Mouse (Mus musculus) hindbrain, postnatal 0 days (tissue): Measurements from ENCODE around the gene Rab7b. TPM values are rescaled to one million over a fixed set of nuclear protein-coding genes. Genes with fewer than 3 reads are reported as not detected.

ENCODE experiments used
- ATAC-seq: fragments of 200-750 bp; cut with Nextera tagmentation; 2 replicates; pipeline ENCODE4 v1.8.0; 2017; ENCODE audit warnings: mild to moderate bottlenecking, moderate TSS enrichment, moderate library complexity
- DNase-seq: peaks from one replicate; pipeline ENCODE4 v3.0.0-alpha.2; 2015; ENCODE audit warnings: low spot score
- H3K27ac ChIP-seq: fragments of 300-500 bp; sonication (generic); 2 replicates; pipeline ENCODE4 v1.5.1; 2014; ENCODE audit warnings: mild to moderate bottlenecking
- H3K27me3 ChIP-seq: fragments of 300-500 bp; sonication (generic); 2 replicates; pipeline ENCODE4 v1.6.1; 2014; ENCODE audit warnings: low read length, mixed read lengths; ENCODE audit not compliant: insufficient read depth
- H3K36me3 ChIP-seq: fragments of 300-500 bp; sonication (generic); 2 replicates; pipeline ENCODE4 v1.6.1; 2014; ENCODE audit warnings: low read length, mixed read lengths; ENCODE audit not compliant: insufficient read depth
- H3K4me1 ChIP-seq: fragments of 300-500 bp; sonication (generic); 2 replicates; pipeline ENCODE4 v1.6.1; 2014; ENCODE audit warnings: antibody characterized with exemption, low read length, mixed read lengths; ENCODE audit not compliant: insufficient read depth
- H3K4me2 ChIP-seq: fragments of 300-500 bp; sonication (generic); 2 replicates; pipeline ENCODE4 v1.6.1; 2014; ENCODE audit warnings: low read depth, mild to moderate bottlenecking, low read length, moderate library complexity, mixed read lengths
- H3K4me3 ChIP-seq: fragments of 300-500 bp; sonication (generic); 2 replicates; pipeline ENCODE4 v1.5.1; 2014; ENCODE audit warnings: low read length
- H3K9ac ChIP-seq: fragments of 300-500 bp; sonication (generic); replicated peaks from 2 replicates; pipeline ENCODE4 v1.6.1; 2014; ENCODE audit warnings: mild to moderate bottlenecking, low read length, moderate library complexity, mixed read lengths
- H3K9me3 ChIP-seq: fragments of 300-500 bp; sonication (generic); 2 replicates; pipeline ENCODE4 v1.6.1; 2016; ENCODE audit warnings: low read length, mixed read lengths
- CTCF ChIP-seq: IDR thresholded peaks from 2 replicates; pipeline ENCODE4 v1.5.1; 2016; ENCODE audit warnings: antibody characterized with exemption, control low read depth, low read depth
- WGBS: fragments of 180-500 bp; shearing (Covaris S2); extraction: QIAGEN DNeasy Blood & Tissue Kit; methylation state at CpG from one replicate; pipeline ENCODE4 v1.1.7; 2014; 5-methylcytosine and 5-hydroxymethylcytosine counted together
- polyA plus RNA-seq: library from polyadenylated mRNA; unstranded; fragments of >200 nt; fragmentation: Nextera tagmentation; extraction: Ambion mirVana; gene quantifications from 2 replicates; pipeline ENCODE4 v1.2.1, GENCODE M21; 2015
- total RNA-seq: library from RNA; depleted of rRNA; stranded (reverse); fragments of >200 nt; gene quantifications from 2 replicates; pipeline ENCODE4 v1.2.3, GENCODE M21; 2014

The Rab7b gene
- total and polyA plus RNA-seq, 2 experiments from 2014 or later: 0.10 to 1.2 TPM

DNA sequence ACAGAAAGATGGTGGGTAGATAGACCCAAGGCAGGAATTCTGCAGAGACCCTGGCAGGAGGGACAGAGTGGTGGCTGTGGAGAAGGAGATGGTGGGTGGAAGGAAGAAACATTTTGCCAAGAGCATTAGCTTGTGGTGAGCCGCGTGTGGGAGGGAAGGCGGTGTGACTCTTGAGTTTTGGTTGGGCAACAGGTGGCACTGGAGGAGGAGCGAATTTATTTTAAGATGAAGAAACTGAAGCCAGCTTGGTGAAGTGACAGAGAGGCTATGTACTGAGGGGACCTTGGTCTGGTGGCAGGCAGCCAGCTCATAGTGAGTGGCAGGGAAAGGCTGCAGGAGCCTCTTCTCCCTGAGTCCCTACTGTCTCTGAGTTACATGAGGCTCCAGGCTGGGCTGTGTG lies 66.4 kb downstream of the Rab7b start:
- ATAC-seq: no peak
- 0 out of 2 replicates have a peak, but pooled peaks cover 1% of the 10 kb centered on the region for H3K27me3 ChIP-seq
- no peak for TF ChIP-seq CTCF
- no peaks in the 10 kb centered on the region for H3K9me3 ChIP-seq
- peaks cover 14% of the 10 kb centered on the region; the same call in 1 of the 2 replicates for H3K4me1 ChIP-seq
- no peak overlapping the region for H3K9ac ChIP-seq
- WGBS: 77% methylated on average over 4 of the region's 4 CpGs
- no peak overlapping the region for H3K4me2 ChIP-seq
- H3K4me3 ChIP-seq: no peak overlapping the region
- no peak overlapping the region for H3K27ac ChIP-seq
- DNase-seq: no peak
- H3K36me3 ChIP-seq: no peaks in the 10 kb centered on the region

DNA sequence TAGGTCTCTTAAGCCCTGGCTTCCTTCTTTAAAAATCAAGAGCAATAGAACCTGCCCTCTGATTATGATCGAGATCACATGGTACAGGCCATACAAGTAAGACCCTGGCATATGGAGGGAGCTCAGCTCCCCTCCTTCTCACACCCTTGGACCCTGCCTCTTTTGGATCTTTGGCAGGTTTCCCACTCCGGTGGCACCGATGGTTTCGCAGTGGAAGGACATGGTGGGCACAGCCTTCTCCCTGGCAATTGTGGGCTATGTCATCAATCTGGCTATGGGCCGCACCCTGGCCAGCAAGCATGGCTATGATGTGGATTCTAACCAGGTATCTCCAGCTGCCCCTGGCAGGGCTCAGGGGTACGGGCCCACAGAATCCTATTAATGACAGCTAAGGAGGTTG lies 68.7 kb downstream of the Rab7b start:
- H3K4me3 ChIP-seq: no peak overlapping the region
- peaks cover 6% of the 10 kb centered on the region; the same call in 1 of the 2 replicates for H3K4me1 ChIP-seq
- ATAC-seq: no peak
- H3K27ac ChIP-seq: no peak overlapping the region
- H3K36me3 ChIP-seq: no peaks in the 10 kb centered on the region
- no peak overlapping the region for H3K9ac ChIP-seq
- 70% methylated on average over 6 of the region's 6 CpGs for WGBS
- H3K27me3 ChIP-seq: no peaks in the 10 kb centered on the region
- DNase-seq: no peak
- H3K9me3 ChIP-seq: no peaks in the 10 kb centered on the region
- no peak overlapping the region for H3K4me2 ChIP-seq
- no peak for TF ChIP-seq CTCF

DNA sequence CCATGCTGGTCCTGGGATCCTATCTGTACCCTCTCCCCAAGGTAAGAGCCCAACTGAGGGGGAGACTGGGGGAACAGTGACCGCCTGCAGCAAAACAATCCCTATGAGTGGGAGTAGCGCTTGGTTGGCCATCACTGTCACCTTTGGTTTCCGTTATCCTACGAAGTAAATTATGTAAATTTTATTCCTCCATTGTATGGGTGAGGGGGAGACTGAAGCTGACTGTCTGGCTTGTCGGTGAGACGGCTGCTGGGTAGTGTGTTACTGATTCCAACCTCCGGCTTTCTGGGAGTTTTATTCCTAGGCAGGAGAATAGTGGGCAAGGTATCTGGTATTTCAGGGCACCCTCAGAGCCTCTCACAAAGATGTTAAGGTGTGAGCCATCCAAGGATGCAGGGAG lies 70.3 kb downstream of the Rab7b start:
- Histone ChIP-seq H3K9ac (no peak overlapping the region), H3K27ac (no peak overlapping the region), H3K27me3 (no peaks in the 10 kb centered on the region), H3K4me3 (no peak overlapping the region), H3K36me3 (no peaks in the 10 kb centered on the region), H3K4me1 (no peaks in the 10 kb centered on the region), H3K9me3 (no peaks in the 10 kb centered on the region), H3K4me2 (no peak overlapping the region)
- 39% methylated on average over 7 of the region's 7 CpGs for WGBS
- DNase-seq: no peak
- TF ChIP-seq CTCF: no peak
- ATAC-seq: no peak

DNA sequence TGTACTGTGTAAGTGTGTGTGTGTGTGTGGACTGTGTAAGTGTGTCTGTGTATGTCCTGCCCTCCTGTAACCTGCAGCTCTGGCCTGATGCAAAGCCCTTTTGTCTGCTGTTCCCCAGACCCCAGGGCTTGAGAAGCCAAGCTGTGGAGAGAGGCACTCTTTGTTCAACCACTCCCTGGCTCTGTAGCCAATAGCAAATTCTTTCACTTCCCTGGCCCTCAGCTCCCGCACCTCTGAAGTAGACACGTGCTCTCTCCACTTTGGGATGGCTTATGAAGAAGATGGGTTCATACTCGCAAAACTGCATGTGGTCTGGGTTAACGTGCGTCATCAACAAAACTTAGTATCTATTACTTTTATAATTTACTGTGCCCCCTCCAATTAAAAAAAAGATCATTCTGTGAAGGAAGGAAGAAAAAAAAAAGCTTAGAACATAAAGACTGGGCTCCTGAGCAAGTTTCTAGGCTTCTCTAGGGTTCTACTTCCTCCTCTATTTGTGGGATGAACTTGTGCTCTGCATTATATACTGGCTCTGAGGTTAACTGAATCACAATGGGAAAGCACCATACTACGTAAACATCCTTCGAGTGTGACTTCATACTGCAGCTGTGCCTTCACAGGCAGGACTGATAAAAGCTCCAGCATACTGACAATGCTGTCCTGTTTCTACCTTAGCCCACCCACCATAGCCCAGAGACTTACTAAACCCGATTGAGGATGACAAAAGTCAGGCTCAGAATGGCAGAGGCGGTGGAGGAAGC lies 71.4 kb downstream of the Rab7b start:
- WGBS: 61% methylated on average over 9 of the region's 9 CpGs
- Histone ChIP-seq H3K27ac (no peak overlapping the region), H3K27me3 (no peaks in the 10 kb centered on the region), H3K4me3 (no peak overlapping the region), H3K4me1 (no peaks in the 10 kb centered on the region), H3K9me3 (no peaks in the 10 kb centered on the region), H3K9ac (no peak overlapping the region), H3K36me3 (no peaks in the 10 kb centered on the region), H3K4me2 (no peak overlapping the region)
- DNase-seq (no peak), ATAC-seq (no peak; the same call in 1 of the 2 replicates)
- TF ChIP-seq CTCF: no peak

DNA sequence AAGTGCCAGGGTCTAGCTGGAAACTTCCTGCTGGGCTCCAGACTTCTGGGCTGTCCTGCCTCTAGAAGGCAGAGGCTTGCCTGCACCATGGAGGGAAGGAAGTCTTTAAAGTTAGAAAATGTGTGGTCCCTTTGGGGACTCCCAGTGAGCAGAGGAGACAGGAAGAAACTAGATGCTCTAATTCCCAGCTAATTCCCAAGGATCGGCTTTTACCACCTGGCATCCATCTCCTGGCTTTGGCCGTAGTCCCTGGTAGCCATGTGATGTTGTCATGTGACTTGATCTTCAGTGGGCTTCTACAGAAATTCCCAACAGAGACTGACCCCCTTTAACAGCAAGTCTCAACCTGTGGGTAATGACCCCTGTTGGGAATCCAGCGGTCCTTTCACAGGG lies 71.9 kb downstream of the Rab7b start:
- H3K9me3 ChIP-seq: no peaks in the 10 kb centered on the region
- H3K4me3 ChIP-seq: no peak overlapping the region
- 0 out of 2 replicates have a peak, but pooled peaks cover 3% of the 10 kb centered on the region for H3K4me1 ChIP-seq
- H3K27ac ChIP-seq: no peak overlapping the region
- WGBS: 72% methylated on average over 3 of the region's 3 CpGs
- H3K9ac ChIP-seq: no peak overlapping the region
- ATAC-seq: no peak
- no peaks in the 10 kb centered on the region for H3K27me3 ChIP-seq
- DNase-seq: no peak
- no peaks in the 10 kb centered on the region for H3K36me3 ChIP-seq
- no peak for TF ChIP-seq CTCF
- H3K4me2 ChIP-seq: no peak overlapping the region

DNA sequence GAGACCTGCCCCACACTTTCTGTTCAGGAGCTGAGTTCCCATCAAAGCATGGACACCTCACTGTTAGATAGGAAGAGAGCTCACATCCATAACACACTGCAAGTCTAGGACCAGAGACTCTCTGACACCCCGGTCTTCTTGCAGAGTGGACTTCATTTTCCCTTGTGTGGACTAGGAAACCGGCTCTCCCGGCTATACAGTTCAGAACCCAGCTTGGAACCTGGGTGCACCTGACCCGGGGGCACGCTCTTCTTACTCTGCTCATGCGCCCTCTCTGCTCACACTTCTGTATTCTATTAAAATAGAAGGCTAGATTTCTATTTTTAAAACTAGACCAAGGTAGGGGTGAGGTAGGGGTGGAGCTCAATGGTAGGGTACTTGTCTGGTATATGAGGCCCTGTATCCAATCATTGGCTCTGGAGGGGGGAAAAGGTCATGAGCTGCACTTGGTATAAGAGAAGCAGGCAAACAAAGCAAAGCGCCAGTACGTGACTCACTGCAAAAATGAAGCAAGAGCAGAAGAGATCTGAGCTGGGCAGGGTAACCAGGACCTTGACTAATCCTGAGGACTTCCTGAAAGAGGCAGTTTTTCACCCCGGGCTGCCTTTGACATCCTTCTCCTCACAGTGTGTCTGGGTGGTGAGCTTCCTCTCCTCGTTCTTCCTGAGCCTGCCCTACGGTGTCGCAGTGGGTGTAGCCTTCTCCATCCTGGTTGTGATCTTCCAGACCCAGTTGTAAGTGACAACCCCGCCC lies 72.8 kb downstream of the Rab7b start:
- no peak for DNase-seq

More for the DNA sequence above, 72.8 kb downstream of the Rab7b start:
- 0 out of 2 replicates have a peak, but pooled peaks cover 4% of the 10 kb centered on the region for H3K4me1 ChIP-seq
- H3K27me3 ChIP-seq: no peaks in the 10 kb centered on the region
- no peak overlapping the region for H3K4me2 ChIP-seq
- ATAC-seq: no peak
- no peak overlapping the region for H3K9ac ChIP-seq
- H3K9me3 ChIP-seq: no peaks in the 10 kb centered on the region
- WGBS: 89% methylated on average over 13 of the region's 13 CpGs
- H3K4me3 ChIP-seq: no peak overlapping the region
- H3K36me3 ChIP-seq: no peaks in the 10 kb centered on the region
- no peak for TF ChIP-seq CTCF
- H3K27ac ChIP-seq: no peak overlapping the region
